Mouse (Mus musculus): ENCODE measurements around the gene Lsm7. TPM values are rescaled to one million over a fixed set of nuclear protein-coding genes. Genes with fewer than 3 reads are reported as not detected.
"Not testable (repeated sequence)": the region's sequence is repeated elsewhere in the genome, so short reads cannot be mapped to it uniquely, and the experiment has no call there.

The Lsm7 gene
- polyA plus RNA-seq, 1 experiment from 2014 or later, result 226 TPM

- peaks cover 39% of the 10 kb centered on the region for H3K4me1 ChIP-seq
- no peak overlapping the region for H3K4me3 ChIP-seq (replicated peaks)
- H3K9ac ChIP-seq (replicated peaks), result no peak overlapping the region
- WGBS, result 4% methylated on average over 9 of the region's 9 CpGs
- H3K36me3 ChIP-seq, result peaks cover 40% of the 10 kb centered on the region
- no peak overlapping the region for H3K4me2 ChIP-seq
- no peak overlapping the region for H3K27ac ChIP-seq (replicated peaks)
- H3K27me3 ChIP-seq (replicated peaks), result peaks cover 30% of the 10 kb centered on the region
- no peaks in the 10 kb centered on the region for H3K9me3 ChIP-seq (replicated peaks)
- ATAC-seq (ENCODE audit: low FRiP score), result no peak
Observed at GRCm38 (mm10) chr10:80831136-80831535, 23.9 kb downstream of the Lsm7 start.

GRCm38 (mm10) chr10:80829359-80830278 lies 25.4 kb downstream of the Lsm7 start:
- no peak for ATAC-seq (ENCODE audit: low FRiP score)
- Histone ChIP-seq H3K4me1 (peaks cover 39% of the 10 kb centered on the region), H3K27me3 (replicated peaks) (peaks cover 16% of the 10 kb centered on the region), H3K9me3 (replicated peaks) (no peaks in the 10 kb centered on the region), H3K4me3 (replicated peaks) (no peak overlapping the region), H3K4me2 (no peak overlapping the region), H3K36me3 (peaks cover 35% of the 10 kb centered on the region), H3K9ac (replicated peaks) (no peak overlapping the region), H3K27ac (replicated peaks) (no peak overlapping the region)
- 75% methylated on average over 1 of the region's 1 CpGs for WGBS

- Histone ChIP-seq H3K36me3 (peaks cover 26% of the 10 kb centered on the region), H3K4me1 (peaks cover 39% of the 10 kb centered on the region), H3K4me2 (peak overlapping the region; percentile 88), H3K4me3 (replicated peaks) (peak overlapping the region; percentile 70)
- H3K9ac ChIP-seq (replicated peaks); ATAC-seq (ENCODE audit: low FRiP score); H3K27me3 ChIP-seq (replicated peaks); H3K27ac ChIP-seq (replicated peaks); H3K9me3 ChIP-seq (replicated peaks): not testable (repeated sequence)
- 86% methylated on average over 9 of the region's 9 CpGs for WGBS
Observed at GRCm38 (mm10) chr10:80828587-80828986, 26.4 kb downstream of the Lsm7 start.

GRCm38 (mm10) chr10:80827870-80828420 lies 27.1 kb downstream of the Lsm7 start:
- WGBS, result 81% methylated on average over 10 of the region's 10 CpGs
- peak overlapping the region; percentile 70 for H3K4me3 ChIP-seq (replicated peaks)
- no peaks in the 10 kb centered on the region for H3K27me3 ChIP-seq (replicated peaks)
- peak overlapping the region; percentile 88 for H3K4me2 ChIP-seq
- peaks cover 22% of the 10 kb centered on the region for H3K36me3 ChIP-seq
- no peak for ATAC-seq (ENCODE audit: low FRiP score)
- peak overlapping the region; percentile 91 for H3K9ac ChIP-seq (replicated peaks)
- no peak overlapping the region for H3K27ac ChIP-seq (replicated peaks)
- H3K4me1 ChIP-seq, result peaks cover 39% of the 10 kb centered on the region
- H3K9me3 ChIP-seq (replicated peaks), result no peaks in the 10 kb centered on the region

GRCm38 (mm10) chr10:80827063-80827869 lies 27.7 kb downstream of the Lsm7 start:
- Histone ChIP-seq H3K36me3 (peaks cover 22% of the 10 kb centered on the region), H3K4me2 (peak overlapping the region; percentile 88), H3K4me3 (replicated peaks) (peak overlapping the region; percentile 70), H3K9me3 (replicated peaks) (no peaks in the 10 kb centered on the region), H3K27ac (replicated peaks) (peak overlapping the region; percentile 95), H3K27me3 (replicated peaks) (no peaks in the 10 kb centered on the region), H3K4me1 (peaks cover 39% of the 10 kb centered on the region), H3K9ac (replicated peaks) (peak overlapping the region; percentile 91)
- ATAC-seq (ENCODE audit: low FRiP score), result no peak
- 7% methylated on average over 29 of the region's 29 CpGs for whole genome bisulfite sequencing

- Histone ChIP-seq H3K9me3 (replicated peaks) (no peaks in the 10 kb centered on the region), H3K27me3 (replicated peaks) (no peaks in the 10 kb centered on the region), H3K4me2 (peak within 1 kb of the TSS; percentile 88), H3K27ac (replicated peaks) (peak within 1 kb of the TSS; percentile 95), H3K36me3 (peaks cover 17% of the 10 kb centered on the region), H3K4me3 (replicated peaks) (peak within 1 kb of the TSS; percentile 70), H3K4me1 (peaks cover 37% of the 10 kb centered on the region), H3K9ac (replicated peaks) (peak within 1 kb of the TSS; percentile 91)
- WGBS, result under 1% methylated on average over 77 of the region's 82 CpGs
- peak; percentile 98 for ATAC-seq (ENCODE audit: low FRiP score)
Observed at GRCm38 (mm10) chr10:80826151-80827062, 28.6 kb downstream of the Lsm7 start, which contains the start of gene Oaz1. Gene Oaz1 (plus strand): TSS chr10:80826656.

- ATAC-seq (ENCODE audit: low FRiP score), result no peak
- no peak overlapping the region for H3K4me3 ChIP-seq (replicated peaks)
- H3K4me1 ChIP-seq, result peaks cover 24% of the 10 kb centered on the region
- H3K27ac ChIP-seq (replicated peaks), result no peak overlapping the region
- H3K27me3 ChIP-seq (replicated peaks), result no peaks in the 10 kb centered on the region
- no peaks in the 10 kb centered on the region for H3K9me3 ChIP-seq (replicated peaks)
- peaks cover 8% of the 10 kb centered on the region for H3K36me3 ChIP-seq
- WGBS, result 86% methylated on average over 2 of the region's 2 CpGs
- H3K4me2 ChIP-seq, result no peak overlapping the region
- no peak overlapping the region for H3K9ac ChIP-seq (replicated peaks)
Observed at GRCm38 (mm10) chr10:80824827-80825226, 30.2 kb downstream of the Lsm7 start.

GRCm38 (mm10) chr10:80823847-80824643 lies 31.0 kb downstream of the Lsm7 start:
- no peak overlapping the region for H3K4me3 ChIP-seq (replicated peaks)
- no peak overlapping the region for H3K4me2 ChIP-seq
- WGBS, result 64% methylated on average over 8 of the region's 8 CpGs
- H3K4me1 ChIP-seq, result peaks cover 16% of the 10 kb centered on the region
- H3K27ac ChIP-seq (replicated peaks), result no peak overlapping the region
- H3K27me3 ChIP-seq (replicated peaks), result no peaks in the 10 kb centered on the region
- no peaks in the 10 kb centered on the region for H3K9me3 ChIP-seq (replicated peaks)
- peaks cover under 1% of the 10 kb centered on the region for H3K36me3 ChIP-seq
- ATAC-seq (ENCODE audit: low FRiP score), result no peak
- H3K9ac ChIP-seq (replicated peaks), result no peak overlapping the region

- 97% methylated on average over 1 of the region's 1 CpGs for WGBS
- Histone ChIP-seq H3K27ac (replicated peaks) (no peak overlapping the region), H3K4me3 (replicated peaks) (no peak overlapping the region), H3K4me2 (no peak overlapping the region), H3K27me3 (replicated peaks) (no peaks in the 10 kb centered on the region), H3K4me1 (peaks cover 12% of the 10 kb centered on the region), H3K36me3 (no peaks in the 10 kb centered on the region), H3K9me3 (replicated peaks) (no peaks in the 10 kb centered on the region), H3K9ac (replicated peaks) (no peak overlapping the region)
- ATAC-seq (ENCODE audit: low FRiP score), result no peak
Observed at GRCm38 (mm10) chr10:80823316-80823715, 31.7 kb downstream of the Lsm7 start.

- Histone ChIP-seq H3K4me3 (replicated peaks) (no peak overlapping the region), H3K27ac (replicated peaks) (no peak overlapping the region)
- no peak for ATAC-seq (ENCODE audit: low FRiP score)
Observed at GRCm38 (mm10) chr10:80822528-80822927, 32.5 kb downstream of the Lsm7 start.

More at GRCm38 (mm10) chr10:80822528-80822927, 32.5 kb downstream of the Lsm7 start:
- Histone ChIP-seq H3K4me2 (no peak overlapping the region), H3K9ac (replicated peaks) (no peak overlapping the region), H3K27me3 (replicated peaks) (no peaks in the 10 kb centered on the region), H3K4me1 (peaks cover 5% of the 10 kb centered on the region), H3K36me3 (no peaks in the 10 kb centered on the region), H3K9me3 (replicated peaks) (no peaks in the 10 kb centered on the region)
- WGBS, result 93% methylated on average over 5 of the region's 5 CpGs
